Mouse (Mus musculus) kidney, postnatal 0 days (tissue): ENCODE measurements at regions not wholly inside any gene's neighbourhood (a gene's known extent, or its start where the extent isn't known, plus 50 kb on each side); places are given as distances from the start of the nearest gene placed in this dataset.

Experiments used
- ATAC-seq: fragments of 200-750 bp; cut with Nextera tagmentation; replicated peaks from 2 replicates; pipeline ENCODE4 v1.8.0; 2017; ENCODE audit warnings: low read depth, moderate number of reproducible peaks, moderate TSS enrichment, moderate library complexity; ENCODE audit not compliant: low FRiP score
- DNase-seq: peaks from one replicate; pipeline ENCODE4 v3.0.0-alpha.2; 2016; ENCODE audit warnings: low spot score
- H3K27ac ChIP-seq: fragments of 300-500 bp; sonication (generic); 2 replicates; pipeline ENCODE4 v1.5.1; 2014; ENCODE audit warnings: mild to moderate bottlenecking
- H3K27me3 ChIP-seq: fragments of 300-500 bp; sonication (generic); 2 replicates; pipeline ENCODE4 v1.6.1; 2014; ENCODE audit warnings: low read length, mixed read lengths; ENCODE audit not compliant: insufficient read depth
- H3K36me3 ChIP-seq: fragments of 300-500 bp; sonication (generic); 2 replicates; pipeline ENCODE4 v1.6.1; 2014; ENCODE audit warnings: low read length, mixed read lengths; ENCODE audit not compliant: insufficient read depth
- H3K4me1 ChIP-seq: fragments of 300-500 bp; sonication (generic); replicated peaks from 2 replicates; pipeline ENCODE4 v1.6.1; 2014; ENCODE audit warnings: antibody characterized with exemption, low read length, mixed read lengths; ENCODE audit not compliant: insufficient read depth
- H3K4me2 ChIP-seq: fragments of 300-500 bp; sonication (generic); 2 replicates; pipeline ENCODE4 v1.6.1; 2014; ENCODE audit warnings: mild to moderate bottlenecking, low read length, moderate library complexity, mixed read lengths
- H3K4me3 ChIP-seq: fragments of 300-500 bp; sonication (generic); replicated peaks from 2 replicates; pipeline ENCODE4 v1.5.1; 2014; ENCODE audit warnings: low read depth, low read length
- H3K9ac ChIP-seq: fragments of 300-500 bp; sonication (generic); 2 replicates; pipeline ENCODE4 v1.6.1; 2014; ENCODE audit warnings: low read depth, low read length
- H3K9me3 ChIP-seq: fragments of 300-500 bp; sonication (generic); replicated peaks from 2 replicates; pipeline ENCODE4 v1.6.1; 2016; ENCODE audit warnings: low read length, inconsistent platforms, mixed read lengths
- CTCF ChIP-seq: IDR thresholded peaks from 2 replicates; pipeline ENCODE4 v1.5.1; 2016; ENCODE audit warnings: antibody characterized with exemption, low read depth, mild to moderate bottlenecking, moderate library complexity
- WGBS: fragments of 180-500 bp; shearing (Covaris S2); extraction: QIAGEN DNeasy Blood & Tissue Kit; methylation state at CpG from one replicate; pipeline ENCODE4 v1.1.7; 2014; 5-methylcytosine and 5-hydroxymethylcytosine counted together

- no peak for ATAC-seq
- Histone ChIP-seq H3K36me3 (no peaks in the 10 kb centered on the region), H3K4me3 (no peak overlapping the region), H3K4me1 (0 out of 2 replicates have a peak, but pooled peaks cover 16% of the 10 kb centered on the region), H3K9ac (no peak overlapping the region), H3K4me2 (no peak overlapping the region), H3K27ac (no peak overlapping the region), H3K27me3 (no peaks in the 10 kb centered on the region), H3K9me3 (no peaks in the 10 kb centered on the region)
- peak; percentile 80 for DNase-seq
- TF ChIP-seq CTCF, result no peak
- WGBS, result 20% methylated on average over 10 of the region's 10 CpGs
Measured at GRCm38 (mm10) chr1:90470996-90471395, 131.8 kb upstream of the Cops8 start.

- Histone ChIP-seq H3K9me3 (no peaks in the 10 kb centered on the region), H3K4me1 (peaks cover 22% of the 10 kb centered on the region; the same call in 1 of the 2 replicates), H3K27me3 (no peaks in the 10 kb centered on the region), H3K9ac (no peak overlapping the region), H3K27ac (no peak overlapping the region), H3K36me3 (no peaks in the 10 kb centered on the region), H3K4me2 (no peak overlapping the region), H3K4me3 (no peak overlapping the region)
- peak; percentile 23; the same call in 1 of the 2 replicates for TF ChIP-seq CTCF
- WGBS, result 84% methylated on average over 13 of the region's 13 CpGs
- no peak for DNase-seq
- ATAC-seq, result no peak
Measured at GRCm38 (mm10) chr1:90471806-90472205, 131.0 kb upstream of the Cops8 start.

- Histone ChIP-seq H3K4me1 (peaks cover 26% of the 10 kb centered on the region; the same call in 1 of the 2 replicates), H3K36me3 (no peaks in the 10 kb centered on the region), H3K9me3 (no peaks in the 10 kb centered on the region), H3K27ac (no peak overlapping the region), H3K4me2 (no peak overlapping the region), H3K27me3 (no peaks in the 10 kb centered on the region), H3K9ac (no peak overlapping the region), H3K4me3 (no peak overlapping the region)
- ATAC-seq, result no peak
- no peak for TF ChIP-seq CTCF
- 70% methylated on average over 10 of the region's 10 CpGs for WGBS
- DNase-seq, result no peak
Measured at GRCm38 (mm10) chr1:90475060-90475813, 127.5 kb upstream of the Cops8 start.

- WGBS, result 15% methylated on average over 9 of the region's 9 CpGs
- Histone ChIP-seq H3K9ac (no peak overlapping the region), H3K36me3 (no peaks in the 10 kb centered on the region), H3K4me1 (peaks cover 14% of the 10 kb centered on the region; the same call in 1 of the 2 replicates), H3K9me3 (no peaks in the 10 kb centered on the region), H3K4me3 (no peak overlapping the region), H3K4me2 (no peak overlapping the region), H3K27ac (peak overlapping the region; percentile 60; the same call in 1 of the 2 replicates), H3K27me3 (no peaks in the 10 kb centered on the region)
- DNase-seq, result peak; percentile 84
- peak; percentile 29; the same call in 1 of the 2 replicates for TF ChIP-seq CTCF
- ATAC-seq, result no peak
Measured at GRCm38 (mm10) chr1:90476556-90477243, 126.1 kb upstream of the Cops8 start.

- no peak for ATAC-seq
- TF ChIP-seq CTCF, result peak; percentile 18; the same call in 1 of the 2 replicates
- 93% methylated on average over 2 of the region's 2 CpGs for WGBS
Measured at GRCm38 (mm10) chr1:90478839-90479238, 123.9 kb upstream of the Cops8 start.

GRCm38 (mm10) chr1:90481247-90481646 lies 121.5 kb upstream of the Cops8 start:
- WGBS, result 60% methylated on average over 5 of the region's 5 CpGs
- DNase-seq (peak; percentile 70), ATAC-seq (no peak)
- H3K9ac ChIP-seq, result no peak overlapping the region
- no peak overlapping the region for H3K4me2 ChIP-seq
- no peak overlapping the region for H3K4me3 ChIP-seq
- no peak for TF ChIP-seq CTCF
- no peaks in the 10 kb centered on the region for H3K9me3 ChIP-seq
- H3K36me3 ChIP-seq, result no peaks in the 10 kb centered on the region
- no peaks in the 10 kb centered on the region for H3K27me3 ChIP-seq
- H3K4me1 ChIP-seq, result peaks cover 16% of the 10 kb centered on the region; the same call in 1 of the 2 replicates
- 0 out of 2 replicates have a peak overlapping the region, but pooled peaks have one; percentile 25 for H3K27ac ChIP-seq

More at GRCm38 (mm10) chr1:90478839-90479238, 123.9 kb upstream of the Cops8 start:
- H3K27me3 ChIP-seq, result no peaks in the 10 kb centered on the region
- no peak overlapping the region for H3K4me2 ChIP-seq
- no peak overlapping the region for H3K27ac ChIP-seq
- no peaks in the 10 kb centered on the region for H3K9me3 ChIP-seq
- H3K4me1 ChIP-seq, result peaks cover 17% of the 10 kb centered on the region; the same call in 1 of the 2 replicates
- H3K9ac ChIP-seq, result no peak overlapping the region
- no peaks in the 10 kb centered on the region for H3K36me3 ChIP-seq
- H3K4me3 ChIP-seq, result no peak overlapping the region
- DNase-seq, result no peak
